Mouse (Mus musculus) myocyte (in vitro differentiated cells): ENCODE results near the gene Nav3. TPM values are rescaled to one million over a fixed set of nuclear protein-coding genes. Genes with fewer than 3 reads are reported as not detected.

Experiments
- H3K27me3 ChIP-seq: one replicate; pipeline ENCODE4 v1.6.1; 2011; ENCODE audit not compliant: control insufficient read depth, insufficient read depth, insufficient read length
- H3K36me3 ChIP-seq: one replicate; pipeline ENCODE4 v1.6.1; 2011; ENCODE audit not compliant: control insufficient read depth, insufficient read depth
- H3K4me2 ChIP-seq: one replicate; pipeline ENCODE4 v1.6.1; 2011; ENCODE audit warnings: low read depth, control low read depth
- H3K4me3 ChIP-seq: one replicate; pipeline ENCODE4 v1.5.1; 2011; ENCODE audit warnings: mild to moderate bottlenecking, control low read depth, moderate library complexity
- H3K79me2 ChIP-seq: one replicate; pipeline ENCODE4 v1.6.1; 2011; ENCODE audit not compliant: control insufficient read depth, insufficient read depth
- H3ac ChIP-seq: one replicate; pipeline ENCODE4 v1.6.1; 2011; ENCODE audit not compliant: control insufficient read depth, insufficient read length
- CEBPB ChIP-seq: IDR thresholded peaks from 2 replicates; pipeline ENCODE4 v1.6.1; 2011; ENCODE audit warnings: mild to moderate bottlenecking, moderate library complexity; ENCODE audit not compliant: poor library complexity, insufficient read depth, severe bottlenecking
- E2F4 ChIP-seq: IDR thresholded peaks from one replicate; pipeline ENCODE4 v1.6.1; 2011; ENCODE audit warnings: mild to moderate bottlenecking, control low read depth, moderate library complexity; ENCODE audit not compliant: insufficient read depth
- MAX ChIP-seq: IDR thresholded peaks from one replicate; pipeline ENCODE4 v1.6.1; 2011; ENCODE audit warnings: low read depth, mild to moderate bottlenecking, control low read depth
- MYOD1 ChIP-seq, 3 experiments: IDR thresholded peaks; one replicate each; pipeline ENCODE4 v1.6.1; 2011; ENCODE audit warnings: control low read depth in 2 of 3, low read depth in 2 of 3, mild to moderate bottlenecking in 2 of 3, moderate library complexity in 1 of 3; ENCODE audit not compliant: insufficient read length in 2 of 3, control insufficient read depth in 1 of 3
- MYOG ChIP-seq, 3 experiments: IDR thresholded peaks; one replicate each; pipeline ENCODE4 v1.6.1; 2011; ENCODE audit warnings: control low read depth in 2 of 3, low read depth in 2 of 3, mild to moderate bottlenecking in 2 of 3; ENCODE audit not compliant: insufficient read length in 2 of 3, control insufficient read depth in 1 of 3, insufficient read depth in 1 of 3
- POLR2A ChIP-seq: IDR thresholded peaks from one replicate; pipeline ENCODE4 v1.6.1; 2011; ENCODE audit warnings: low read depth, mild to moderate bottlenecking, control low read depth, moderate library complexity; ENCODE audit not compliant: insufficient read length
- POLR2AphosphoS2 ChIP-seq: IDR thresholded peaks from one replicate; pipeline ENCODE4 v1.6.1; 2011; ENCODE audit warnings: low read depth, control low read depth; ENCODE audit not compliant: insufficient read length
- REST ChIP-seq: IDR thresholded peaks from one replicate; pipeline ENCODE4 v1.6.1; 2011; ENCODE audit warnings: mild to moderate bottlenecking, control low read depth, moderate library complexity; ENCODE audit not compliant: insufficient read depth, insufficient read length
- SRF ChIP-seq: IDR thresholded peaks from one replicate; pipeline ENCODE4 v1.6.1; 2011; ENCODE audit warnings: low read depth; ENCODE audit not compliant: control insufficient read depth, insufficient read length
- TCF12 ChIP-seq: IDR thresholded peaks from one replicate; pipeline ENCODE4 v1.6.1; 2011; ENCODE audit warnings: mild to moderate bottlenecking, control low read depth; ENCODE audit not compliant: poor library complexity, insufficient read depth, severe bottlenecking
- TCF3 ChIP-seq: IDR thresholded peaks from one replicate; pipeline ENCODE4 v1.6.1; 2011; ENCODE audit warnings: low read depth, control low read depth; ENCODE audit not compliant: insufficient read length
- USF1 ChIP-seq: IDR thresholded peaks from one replicate; pipeline ENCODE4 v1.6.1; 2011; ENCODE audit warnings: low read depth, mild to moderate bottlenecking, control low read depth, moderate library complexity
- polyA plus RNA-seq: library from polyadenylated mRNA; unstranded; fragments of >200 nt; fragmentation: generic; extraction: Trizol; gene quantifications from one replicate; pipeline ENCODE4 v1.2.1, GENCODE M21; 2012; ENCODE audit warnings: missing spikeins

Nav3 gene
- polyA plus RNA-seq, 1 experiment = 2.9 TPM

DNA sequence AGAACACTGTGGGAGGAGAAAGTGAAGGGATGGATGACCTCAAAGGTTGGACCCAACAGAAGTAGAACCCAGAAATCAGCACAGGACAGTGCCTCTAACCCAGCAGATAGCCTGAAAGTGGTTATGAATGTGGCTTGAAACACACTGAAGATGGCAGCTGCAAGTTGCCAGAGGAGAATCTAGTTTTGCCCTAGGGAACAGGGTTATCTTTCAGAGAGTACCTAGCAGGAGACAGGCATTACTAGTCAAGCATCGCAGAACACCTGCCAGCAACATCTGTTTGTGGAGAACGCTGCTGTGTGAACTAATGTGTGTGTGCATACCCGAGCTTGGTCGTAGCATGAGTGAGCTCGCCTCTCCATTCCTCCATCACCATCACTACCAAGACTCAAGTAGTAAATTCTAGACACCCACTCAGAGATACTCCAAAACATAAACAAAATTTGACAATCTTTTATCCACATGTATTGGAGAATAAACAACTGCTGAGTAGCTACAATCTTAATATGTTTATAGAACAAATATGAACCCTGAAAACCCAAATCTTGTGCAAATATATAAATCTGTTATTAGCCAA is 251.8 kb downstream of the Nav3 start:
- H3K4me3 ChIP-seq = no peak overlapping the region
- no peak for TF ChIP-seq TCF12
- no peak for TF ChIP-seq POLR2AphosphoS2
- TF ChIP-seq TCF3 = no peak
- H3K79me2 ChIP-seq = no peaks in the 10 kb centered on the region
- H3ac ChIP-seq = no peak overlapping the region
- no peak overlapping the region for H3K4me2 ChIP-seq
- H3K27me3 ChIP-seq = no peaks in the 10 kb centered on the region
- no peaks in the 10 kb centered on the region for H3K36me3 ChIP-seq

DNA sequence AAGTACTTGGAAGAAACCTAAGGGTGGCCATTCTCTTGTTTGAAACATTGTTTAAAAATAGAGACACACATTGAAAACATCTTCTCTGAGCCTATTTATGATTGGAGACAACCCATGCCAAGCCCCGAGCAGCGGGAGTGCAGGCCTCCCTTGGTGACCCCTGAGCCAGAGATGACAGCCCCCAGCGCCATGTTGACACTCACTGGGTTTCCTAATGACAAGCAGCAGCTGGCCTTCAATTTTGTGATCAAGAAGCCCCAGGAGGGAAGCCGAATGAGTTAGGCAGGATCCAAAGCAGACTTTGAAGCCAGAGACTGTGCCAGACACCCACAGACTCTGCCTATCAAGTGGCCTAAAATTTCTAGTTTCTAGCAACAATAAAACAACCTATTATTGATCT is 263.1 kb downstream of the Nav3 start:
- peak overlapping the region; percentile 53 for H3K4me2 ChIP-seq
- H3K27me3 ChIP-seq = no peaks in the 10 kb centered on the region
- H3K79me2 ChIP-seq = no peaks in the 10 kb centered on the region
- H3K4me3 ChIP-seq = no peak overlapping the region
- H3ac ChIP-seq = no peak overlapping the region
- no peaks in the 10 kb centered on the region for H3K36me3 ChIP-seq
- TF ChIP-seq E2F4 (no peak), MYOD1 (IDR thresholded peaks at IDR 0.05; ENCODE audit: control insufficient read depth in 1 of 3, insufficient read length in 2 of 3, low read depth in 2 of 3) (no peak), TCF3 (no peak)

DNA sequence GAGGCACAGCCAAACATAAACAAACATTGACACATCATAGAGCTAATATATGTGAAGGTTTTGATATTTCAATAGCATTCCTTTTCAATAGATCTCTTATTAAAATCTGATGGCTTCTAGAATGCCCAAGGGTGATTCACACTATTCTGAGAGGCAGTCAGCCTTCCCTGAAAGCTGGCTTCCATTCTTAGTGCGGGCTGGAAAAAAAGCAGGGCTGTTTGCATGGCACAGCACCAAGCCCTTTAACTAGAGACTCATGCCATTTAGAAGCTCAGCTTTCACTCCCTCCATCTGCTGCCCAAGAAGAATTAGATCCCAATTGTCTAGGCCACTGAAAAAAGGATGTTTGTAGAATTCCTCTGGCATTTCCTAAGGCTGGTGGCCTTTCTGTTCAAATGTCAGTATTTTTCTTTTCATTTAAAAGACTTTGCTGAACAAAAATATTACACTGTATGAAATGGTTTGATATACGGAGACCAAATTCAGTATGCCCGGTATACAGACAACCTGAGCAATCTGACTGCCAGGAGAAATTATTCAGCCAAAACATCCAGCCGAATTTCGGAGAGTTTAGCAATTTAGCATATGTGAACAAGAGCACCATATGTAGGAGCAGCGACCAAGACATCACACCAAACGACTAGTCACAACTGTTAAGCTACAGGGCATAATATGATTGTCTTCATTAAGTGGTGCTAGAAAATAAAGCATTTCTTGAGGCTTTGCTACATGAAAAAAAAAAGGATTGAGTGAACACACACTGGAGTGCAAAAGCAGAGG is 263.8 kb downstream of the Nav3 start:
- no peak for TF ChIP-seq MYOG (IDR thresholded peaks at IDR 0.05; ENCODE audit: control insufficient read depth in 1 of 3, insufficient read depth in 1 of 3, insufficient read length in 2 of 3, low read depth in 2 of 3)
- TF ChIP-seq MYOD1 (IDR thresholded peaks at IDR 0.05; ENCODE audit: control insufficient read depth in 1 of 3, insufficient read length in 2 of 3, low read depth in 2 of 3) = no peak
- no peak for TF ChIP-seq POLR2AphosphoS2
- no peak for TF ChIP-seq USF1
- no peak for TF ChIP-seq TCF12
- TF ChIP-seq MAX = no peak
- no peak for TF ChIP-seq CEBPB
- TF ChIP-seq SRF = no peak
- TF ChIP-seq REST = no peak
- no peak for TF ChIP-seq E2F4
- TF ChIP-seq POLR2A = no peak
- TF ChIP-seq TCF3 = no peak
- no peak overlapping the region for H3K4me3 ChIP-seq
- H3K36me3 ChIP-seq = no peaks in the 10 kb centered on the region
- H3ac ChIP-seq = no peak overlapping the region
- H3K79me2 ChIP-seq = no peaks in the 10 kb centered on the region
- H3K27me3 ChIP-seq = no peaks in the 10 kb centered on the region
- peak overlapping the region; percentile 53 for H3K4me2 ChIP-seq

DNA sequence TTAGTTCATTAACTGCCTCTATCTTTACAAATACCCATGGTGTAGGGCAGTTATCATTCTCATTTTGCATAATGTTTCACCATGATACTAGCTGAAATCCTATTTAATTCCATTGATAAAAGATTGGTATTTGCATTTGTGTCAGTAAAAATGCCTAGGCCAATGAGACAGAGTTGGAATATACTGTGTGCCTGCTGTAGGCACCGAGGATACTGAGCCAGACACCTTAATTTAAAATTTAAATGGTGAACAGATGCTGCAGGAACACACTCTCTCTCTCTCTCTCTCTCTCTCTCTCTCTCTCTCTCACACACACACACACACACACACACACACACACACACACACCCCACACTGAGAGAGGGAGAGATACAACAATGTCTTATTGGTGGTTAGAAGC is 269.8 kb downstream of the Nav3 start:
- H3ac ChIP-seq = no peak overlapping the region
- H3K79me2 ChIP-seq = no peaks in the 10 kb centered on the region
- H3K4me2 ChIP-seq = no peak overlapping the region
- H3K27me3 ChIP-seq = no peaks in the 10 kb centered on the region
- no peak overlapping the region for H3K4me3 ChIP-seq
- TF ChIP-seq E2F4 (no peak), REST (no peak), MYOD1 (IDR thresholded peaks at IDR 0.05; ENCODE audit: control insufficient read depth in 1 of 3, insufficient read length in 2 of 3, low read depth in 2 of 3) (no peak), POLR2AphosphoS2 (no peak), POLR2A (no peak), SRF (no peak), USF1 (no peak), MAX (no peak)
- H3K36me3 ChIP-seq = no peaks in the 10 kb centered on the region

DNA sequence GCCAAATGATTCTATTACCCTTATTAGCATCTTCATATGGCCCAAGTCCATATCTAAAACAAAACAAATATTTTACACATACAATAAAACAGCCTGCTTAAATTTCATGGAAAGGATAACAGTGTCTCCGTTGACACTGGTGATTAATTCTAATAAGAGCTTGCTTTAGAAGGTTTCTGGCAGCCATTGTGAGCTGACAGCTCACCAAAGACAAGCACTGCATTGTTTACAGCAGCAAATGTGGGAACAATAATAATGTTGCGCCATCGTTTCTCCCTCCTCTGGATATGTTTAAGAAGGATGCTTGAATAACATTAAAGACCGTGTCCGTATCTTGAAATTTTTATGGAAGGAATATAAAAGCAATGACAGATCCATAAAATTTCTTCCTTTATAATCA is 280.1 kb downstream of the Nav3 start:
- Histone ChIP-seq H3K4me2 (no peak overlapping the region), H3K79me2 (no peaks in the 10 kb centered on the region), H3ac (no peak overlapping the region), H3K36me3 (no peaks in the 10 kb centered on the region), H3K27me3 (no peaks in the 10 kb centered on the region), H3K4me3 (no peak overlapping the region)
- TF ChIP-seq TCF3 = no peak
- TF ChIP-seq TCF12 = no peak
- TF ChIP-seq REST = no peak
- TF ChIP-seq E2F4 = no peak
